Mouse (Mus musculus) heart, adult 2 months (tissue): ENCODE measurements around the gene Patz1. TPM values are rescaled to one million over a fixed set of nuclear protein-coding genes. Genes with fewer than 3 reads are reported as not detected.
A peak's percentile ranks its signal among the peaks of the same experiment; 100 is the strongest.

Experiments
- DNase-seq, 2 experiments: peaks; one replicate each; pipeline ENCODE4 v3.0.0; 2021
- H3K27ac ChIP-seq: fragments of 200-600 bp; 2 replicates; pipeline ENCODE4 v1.8.1; 2022
- H3K27me3 ChIP-seq: fragments of 200-500 bp; 2 replicates; pipeline ENCODE4 v1.6.1; 2012; ENCODE audit warnings: mild to moderate bottlenecking, low read length, inconsistent platforms, mixed read lengths; ENCODE audit not compliant: control insufficient read depth, insufficient read depth
- H3K36me3 ChIP-seq: fragments of 200-500 bp; 2 replicates; pipeline ENCODE4 v1.6.1; 2012; ENCODE audit warnings: low read length, inconsistent platforms; ENCODE audit not compliant: control insufficient read depth, insufficient read depth
- H3K4me1 ChIP-seq: fragments of 200-500 bp; 2 replicates; pipeline ENCODE4 v1.6.1; 2011; ENCODE audit warnings: low read length; ENCODE audit not compliant: control insufficient read depth, insufficient read depth
- H3K4me3 ChIP-seq: fragments of 200-600 bp; 2 replicates; pipeline ENCODE4 v1.8.1; 2022
- H3K79me2 ChIP-seq: fragments of 200-500 bp; replicated peaks from 2 replicates; pipeline ENCODE4 v1.6.1; 2012; ENCODE audit warnings: mild to moderate bottlenecking, inconsistent platforms, low read length, moderate library complexity, mixed read lengths; ENCODE audit not compliant: control insufficient read depth, insufficient read depth
- H3K9ac ChIP-seq: fragments of 200-500 bp; 2 replicates; pipeline ENCODE4 v1.6.1; 2012; ENCODE audit warnings: low read depth, mild to moderate bottlenecking, control low read depth, inconsistent platforms, low read length, mixed read lengths
- CTCF ChIP-seq: fragments of 200-600 bp; IDR thresholded peaks from 2 replicates; pipeline ENCODE4 v1.8.1; 2022; ENCODE audit warnings: antibody characterized with exemption, mild to moderate bottlenecking, moderate library complexity
- EP300 ChIP-seq: fragments of 200-500 bp; IDR thresholded peaks from 2 replicates; pipeline ENCODE4 v1.6.1; 2011; ENCODE audit warnings: low read depth, low read length, control low read depth; ENCODE audit not compliant: insufficient read depth
- POLR2A ChIP-seq: fragments of 200-500 bp; IDR thresholded peaks from 2 replicates; pipeline ENCODE4 v1.6.1; 2011; ENCODE audit warnings: mild to moderate bottlenecking, low read depth, low read length, control low read depth; ENCODE audit not compliant: insufficient read depth
- WGBS: fragments of 180-500 bp; shearing (Covaris S2); methylation state at CpG from one replicate; pipeline ENCODE4 v1.1.7; 2018; 5-methylcytosine and 5-hydroxymethylcytosine counted together
- intact Hi-C: fragments of 180-260 bp; cut with DNase I; formaldehyde crosslinking; loops from one replicate; pipeline ENCODE4 v1.15.1; 2025
- polyA plus RNA-seq: library from polyadenylated mRNA; depleted of rRNA; stranded (reverse); fragments of >200 nt; gene quantifications from 2 replicates; pipeline ENCODE4 v1.2.3, GENCODE M21; 2012
- total RNA-seq, 2 experiments: library from RNA; stranded (reverse); gene quantifications; 2 replicates each; pipeline ENCODE4 v1.2.3; 2021

Gene Patz1
- total and polyA plus RNA-seq, 3 experiments: 16.3 to 30.8 (median 19.4) TPM

DNA sequence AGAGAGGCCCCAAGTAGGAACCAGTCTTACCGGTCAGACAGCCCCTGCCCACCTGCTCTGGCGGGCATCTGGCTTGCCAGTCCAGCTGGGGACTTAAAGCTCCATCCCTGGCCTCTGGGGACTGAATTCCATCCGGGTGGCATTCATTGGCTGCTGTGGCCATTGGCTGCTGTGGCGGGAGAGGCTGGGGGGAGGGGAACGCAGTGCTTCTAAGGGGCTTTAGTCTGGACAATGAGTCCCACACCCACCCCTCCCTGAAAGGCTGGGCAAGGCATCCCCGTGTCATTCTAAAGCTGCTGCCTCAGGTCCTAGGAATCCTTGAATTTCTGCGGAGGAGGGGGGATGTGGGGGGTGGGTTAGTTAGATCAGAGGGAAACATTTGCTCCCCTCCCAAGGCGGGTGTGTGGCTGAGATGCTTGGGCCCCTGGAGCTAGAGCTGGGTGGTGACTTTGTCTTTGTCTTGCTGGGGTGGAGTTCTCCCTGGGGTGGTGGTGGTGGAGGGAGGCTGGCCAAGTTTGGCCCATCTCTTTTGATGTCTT is 4.1 kb downstream of the Patz1 start:
- peak overlapping the region; percentile 41; the same call in 1 of the 2 replicates for H3K27ac ChIP-seq
- H3K36me3 ChIP-seq: no peaks in the 10 kb centered on the region; the same call in 1 of the 2 replicates
- no peak overlapping the region for H3K9ac ChIP-seq
- intact Hi-C loops: loop anchor here (5.0 kb wide), 2 partner anchors 90 to 115 kb away; partner anchors contain the start of genes Eif4enif1 and Limk2
- peak overlapping the region; percentile 100 for H3K4me3 ChIP-seq
- 0 out of 2 replicates have a peak, but pooled peaks cover 2% of the 10 kb centered on the region for H3K79me2 ChIP-seq
- WGBS: 10% methylated on average over 8 of the region's 8 CpGs
- peaks cover 9% of the 10 kb centered on the region for H3K4me1 ChIP-seq
- peak in 1 of 2 experiments; percentile 40 for DNase-seq
- TF ChIP-seq CTCF: no peak
- no peak for TF ChIP-seq POLR2A
- no peak for TF ChIP-seq EP300
- no peaks in the 10 kb centered on the region for H3K27me3 ChIP-seq

DNA sequence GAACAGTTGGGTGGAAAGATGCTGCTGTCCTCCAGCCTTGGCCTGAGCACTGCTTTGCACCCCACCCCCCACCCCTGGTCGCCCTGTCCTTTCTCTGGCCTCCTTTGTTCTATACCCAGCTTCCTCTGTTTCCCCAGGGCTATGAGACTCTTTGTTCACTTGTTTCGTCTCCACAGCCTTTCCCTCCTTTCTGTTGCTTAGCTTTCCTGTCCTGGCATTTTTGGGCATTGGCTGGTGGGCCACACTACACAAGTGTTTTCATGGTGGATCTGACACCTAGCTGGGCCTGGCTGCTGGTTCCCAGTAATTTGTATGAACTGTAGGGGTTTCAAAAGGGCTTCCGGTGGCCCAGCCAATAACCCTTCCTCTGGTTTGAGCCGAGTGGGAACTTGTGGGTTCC is 4.7 kb downstream of the Patz1 start:
- no peaks in the 10 kb centered on the region; the same call in 1 of the 2 replicates for H3K36me3 ChIP-seq
- no peak overlapping the region for H3K9ac ChIP-seq
- H3K79me2 ChIP-seq: 0 out of 2 replicates have a peak, but pooled peaks cover 2% of the 10 kb centered on the region
- H3K4me3 ChIP-seq: no peak overlapping the region
- H3K27me3 ChIP-seq: no peaks in the 10 kb centered on the region
- intact Hi-C loops: loop anchor here (5.0 kb wide), 2 partner anchors 91 to 114 kb away; partner anchors contain the start of genes Eif4enif1 and Limk2
- H3K4me1 ChIP-seq: peaks cover 9% of the 10 kb centered on the region
- H3K27ac ChIP-seq: no peak overlapping the region
- WGBS: 47% methylated on average over 4 of the region's 4 CpGs
- TF ChIP-seq EP300 (no peak), CTCF (no peak), POLR2A (no peak)
- DNase-seq: no peak

DNA sequence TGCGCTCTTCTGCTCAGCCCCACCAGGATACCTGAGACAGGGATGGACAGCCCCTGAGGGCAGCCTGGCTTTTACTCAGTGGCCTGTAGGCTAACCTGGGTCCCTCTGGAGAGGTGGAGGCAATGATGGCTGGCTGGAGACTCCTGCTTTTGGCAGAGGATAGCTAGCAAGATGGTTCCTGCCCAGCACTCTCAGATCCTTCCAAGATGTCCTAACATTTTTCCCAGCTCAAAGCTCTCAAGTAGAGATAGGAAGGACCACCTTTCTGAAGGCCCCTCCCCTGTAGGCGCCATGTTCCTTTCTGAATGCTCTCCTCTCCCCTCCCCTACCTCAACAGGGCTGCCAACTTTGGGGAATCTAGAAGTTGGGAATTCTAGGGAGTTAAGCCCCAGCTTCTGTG is 6.0 kb downstream of the Patz1 start:
- Histone ChIP-seq H3K36me3 (no peaks in the 10 kb centered on the region; the same call in 1 of the 2 replicates), H3K9ac (no peak overlapping the region), H3K27me3 (no peaks in the 10 kb centered on the region), H3K4me1 (peaks cover 9% of the 10 kb centered on the region), H3K79me2 (0 out of 2 replicates have a peak, but pooled peaks cover 2% of the 10 kb centered on the region), H3K27ac (no peak overlapping the region), H3K4me3 (no peak overlapping the region)
- TF ChIP-seq POLR2A: no peak
- TF ChIP-seq EP300: no peak
- TF ChIP-seq CTCF: no peak
- intact Hi-C loops: loop anchor here (5.0 kb wide), 2 partner anchors 92 to 113 kb away; partner anchors contain the start of genes Eif4enif1 and Limk2
- no peak for DNase-seq
- 97% methylated on average over 2 of the region's 2 CpGs for WGBS

DNA sequence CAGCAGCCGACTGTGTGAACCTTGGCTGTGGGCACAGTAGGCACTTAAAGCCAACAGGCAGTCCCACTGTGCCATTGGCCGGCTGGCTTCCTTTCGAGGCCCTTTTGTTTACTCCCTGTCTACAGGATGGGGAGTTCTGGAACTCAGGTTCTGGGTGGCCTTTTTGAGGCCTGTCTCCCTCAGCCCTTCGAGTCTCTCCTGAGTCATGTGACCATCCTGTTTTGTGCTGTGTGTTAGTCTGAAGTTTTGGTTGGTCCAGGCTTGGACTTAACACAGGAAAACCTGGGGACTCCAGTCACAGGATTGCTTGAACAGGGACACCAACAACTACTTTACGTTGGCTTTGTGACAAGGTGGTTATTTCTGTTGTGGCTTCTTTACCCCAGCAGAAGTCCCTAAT is 7.4 kb downstream of the Patz1 start:
- no peaks in the 10 kb centered on the region; the same call in 1 of the 2 replicates for H3K36me3 ChIP-seq
- H3K9ac ChIP-seq: no peak overlapping the region
- intact Hi-C loops: no loop called here

DNA sequence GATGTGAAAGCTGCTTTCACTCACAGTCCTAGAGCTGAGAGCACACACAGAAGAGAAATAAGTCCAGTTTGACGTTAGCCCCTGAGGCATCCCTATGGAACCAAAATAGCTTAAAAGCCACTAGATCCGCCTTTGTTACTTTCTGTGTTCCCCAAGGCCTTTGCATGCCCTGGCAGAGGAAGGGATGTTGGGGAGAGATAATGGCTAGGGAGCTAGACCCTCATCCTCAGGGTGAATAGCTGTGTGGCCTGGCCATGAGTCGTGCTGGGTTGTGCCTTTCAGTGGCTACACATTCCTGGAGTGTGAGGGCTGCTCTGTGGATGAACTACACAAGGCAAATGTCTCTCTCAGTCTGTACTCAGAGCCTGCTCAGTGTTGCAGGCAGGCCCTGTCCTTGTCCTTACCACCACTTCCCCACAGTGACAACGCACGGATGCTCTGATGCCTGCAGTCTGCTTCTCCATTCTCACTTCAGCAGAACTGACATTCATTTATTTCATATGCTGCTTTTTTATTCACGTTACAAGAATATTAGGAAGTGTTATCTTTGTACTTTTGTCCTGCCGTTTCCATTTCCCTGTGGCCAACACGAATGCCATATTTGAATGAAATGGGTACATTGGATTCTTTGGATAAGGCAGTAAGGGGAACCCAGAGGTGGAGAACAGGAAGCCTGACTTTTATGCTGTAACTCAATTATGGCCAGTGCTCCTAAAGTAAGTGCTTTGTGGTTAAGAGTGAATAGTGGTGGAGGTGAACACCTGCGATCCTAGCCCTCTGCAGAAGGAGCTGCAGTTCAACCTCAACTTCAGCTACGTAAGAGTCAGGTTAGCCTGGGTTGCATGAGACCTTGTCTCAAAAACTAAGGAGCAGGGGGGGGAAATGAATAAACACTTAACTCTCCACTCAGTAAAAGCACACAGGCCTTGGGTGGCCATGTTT is 9.5 kb downstream of the Patz1 start:
- no peak overlapping the region for H3K9ac ChIP-seq
- WGBS: 78% methylated on average over 10 of the region's 10 CpGs
- intact Hi-C loops: no loop called here
- peak in 1 of 2 experiments; percentile 11 for DNase-seq
- H3K27ac ChIP-seq: no peak overlapping the region
- H3K4me3 ChIP-seq: no peak overlapping the region
- TF ChIP-seq EP300 (no peak), POLR2A (no peak), CTCF (no peak)
- H3K4me1 ChIP-seq: peaks cover 8% of the 10 kb centered on the region
- no peaks in the 10 kb centered on the region for H3K79me2 ChIP-seq
- H3K27me3 ChIP-seq: no peaks in the 10 kb centered on the region
- peaks cover 3% of the 10 kb centered on the region; the same call in 1 of the 2 replicates for H3K36me3 ChIP-seq

More for the DNA sequence above, 7.4 kb downstream of the Patz1 start:
- Histone ChIP-seq H3K4me1 (peaks cover 9% of the 10 kb centered on the region), H3K27me3 (no peaks in the 10 kb centered on the region), H3K79me2 (0 out of 2 replicates have a peak, but pooled peaks cover 2% of the 10 kb centered on the region), H3K27ac (no peak overlapping the region), H3K4me3 (no peak overlapping the region)
- WGBS: 55% methylated on average over 5 of the region's 5 CpGs
- peak in 1 of 2 experiments; percentile 19 for DNase-seq
- TF ChIP-seq EP300: no peak
- TF ChIP-seq CTCF: no peak
